Mouse (Mus musculus) kidney, embryonic 14.5 days (tissue): ENCODE results near the gene Insc. TPM values are rescaled to one million over a fixed set of nuclear protein-coding genes. Genes with fewer than 3 reads are reported as not detected.

Experiments used
- ATAC-seq: fragments of 200-750 bp; cut with Nextera tagmentation; 2 replicates; pipeline ENCODE4 v1.8.0; 2017; ENCODE audit warnings: moderate number of reproducible peaks, mild to moderate bottlenecking, moderate TSS enrichment, moderate library complexity; ENCODE audit not compliant: low FRiP score, low TSS enrichment
- H3K27ac ChIP-seq: fragments of 300-500 bp; sonication (generic); 2 replicates; pipeline ENCODE4 v1.5.1; 2014; ENCODE audit warnings: low read depth, mild to moderate bottlenecking, low read length, moderate library complexity, mixed read lengths
- H3K27me3 ChIP-seq: fragments of 300-500 bp; sonication (generic); 2 replicates; pipeline ENCODE4 v1.6.1; 2014; ENCODE audit warnings: mild to moderate bottlenecking, low read length; ENCODE audit not compliant: control insufficient read depth, insufficient read depth
- H3K36me3 ChIP-seq: fragments of 300-500 bp; sonication (generic); 2 replicates; pipeline ENCODE4 v1.6.1; 2014; ENCODE audit warnings: low read length, mixed read lengths; ENCODE audit not compliant: control insufficient read depth, insufficient read depth
- H3K4me1 ChIP-seq: fragments of 300-500 bp; sonication (generic); 2 replicates; pipeline ENCODE4 v1.6.1; 2014; ENCODE audit warnings: low read length, mixed read lengths; ENCODE audit not compliant: control insufficient read depth, insufficient read depth
- H3K4me2 ChIP-seq: fragments of 300-500 bp; sonication (generic); replicated peaks from 2 replicates; pipeline ENCODE4 v1.6.1; 2014; ENCODE audit warnings: low read depth, mild to moderate bottlenecking, low read length
- H3K4me3 ChIP-seq: fragments of 300-500 bp; sonication (generic); 2 replicates; pipeline ENCODE4 v1.5.1; 2014; ENCODE audit warnings: mild to moderate bottlenecking, low read length
- H3K9ac ChIP-seq: fragments of 300-500 bp; sonication (generic); 2 replicates; pipeline ENCODE4 v1.6.1; 2014; ENCODE audit warnings: low read depth, mild to moderate bottlenecking, low read length, moderate library complexity
- H3K9me3 ChIP-seq: fragments of 300-500 bp; sonication (generic); 2 replicates; pipeline ENCODE4 v1.6.1; 2016; ENCODE audit warnings: low read length; ENCODE audit not compliant: control insufficient read depth
- WGBS: fragments of 180-500 bp; shearing (Covaris S2); extraction: QIAGEN DNeasy Blood & Tissue Kit; methylation state at CpG from one replicate; pipeline ENCODE4 v1.1.7; 2014; 5-methylcytosine and 5-hydroxymethylcytosine counted together
- polyA plus RNA-seq: library from polyadenylated mRNA; unstranded; fragments of >200 nt; fragmentation: Nextera tagmentation; extraction: Ambion mirVana; gene quantifications from 2 replicates; pipeline ENCODE4 v1.2.1, GENCODE M21; 2014

The Insc gene
- polyA plus RNA-seq, 1 experiment from 2014 or later = 1.6 TPM

- Histone ChIP-seq H3K27ac (no peak overlapping the region), H3K36me3 (no peaks in the 10 kb centered on the region), H3K4me2 (no peak overlapping the region), H3K4me3 (no peak overlapping the region), H3K9ac (no peak overlapping the region), H3K9me3 (no peaks in the 10 kb centered on the region), H3K4me1 (peaks cover 8% of the 10 kb centered on the region; the same call in 1 of the 2 replicates), H3K27me3 (no peaks in the 10 kb centered on the region)
- no peak for ATAC-seq
- 56% methylated on average over 4 of the region's 4 CpGs for WGBS
Measured at GRCm38 (mm10) chr7:114748239-114748638, 4.7 kb downstream of the Insc start.

GRCm38 (mm10) chr7:114753471-114753870 lies 10.0 kb downstream of the Insc start:
- no peaks in the 10 kb centered on the region for H3K9me3 ChIP-seq
- no peak overlapping the region for H3K4me3 ChIP-seq
- no peak overlapping the region for H3K4me2 ChIP-seq
- H3K27ac ChIP-seq = no peak overlapping the region
- WGBS = 69% methylated on average over 2 of the region's 2 CpGs
- ATAC-seq = no peak
- no peak overlapping the region for H3K9ac ChIP-seq
- H3K36me3 ChIP-seq = no peaks in the 10 kb centered on the region
- no peaks in the 10 kb centered on the region for H3K4me1 ChIP-seq
- H3K27me3 ChIP-seq = no peaks in the 10 kb centered on the region

GRCm38 (mm10) chr7:114754196-114754595 lies 10.7 kb downstream of the Insc start:
- Histone ChIP-seq H3K9me3 (no peaks in the 10 kb centered on the region), H3K4me1 (no peaks in the 10 kb centered on the region), H3K36me3 (no peaks in the 10 kb centered on the region), H3K9ac (no peak overlapping the region), H3K27me3 (no peaks in the 10 kb centered on the region), H3K27ac (no peak overlapping the region), H3K4me3 (no peak overlapping the region), H3K4me2 (no peak overlapping the region)
- 58% methylated on average over 1 of the region's 1 CpGs for WGBS
- no peak for ATAC-seq

GRCm38 (mm10) chr7:114754626-114755025 lies 11.1 kb downstream of the Insc start:
- ATAC-seq = no peak

GRCm38 (mm10) chr7:114762660-114763059 lies 19.2 kb downstream of the Insc start:
- no peak for ATAC-seq
- H3K36me3 ChIP-seq = no peaks in the 10 kb centered on the region
- no peaks in the 10 kb centered on the region for H3K9me3 ChIP-seq
- no peak overlapping the region for H3K27ac ChIP-seq
- H3K4me3 ChIP-seq = no peak overlapping the region
- no peaks in the 10 kb centered on the region for H3K27me3 ChIP-seq
- no peaks in the 10 kb centered on the region for H3K4me1 ChIP-seq
- 68% methylated on average over 2 of the region's 2 CpGs for WGBS
- H3K4me2 ChIP-seq = no peak overlapping the region
- no peak overlapping the region for H3K9ac ChIP-seq

More at GRCm38 (mm10) chr7:114754626-114755025, 11.1 kb downstream of the Insc start:
- Histone ChIP-seq H3K27me3 (no peaks in the 10 kb centered on the region), H3K4me2 (no peak overlapping the region), H3K36me3 (no peaks in the 10 kb centered on the region), H3K27ac (no peak overlapping the region), H3K4me3 (no peak overlapping the region), H3K4me1 (no peaks in the 10 kb centered on the region), H3K9ac (no peak overlapping the region), H3K9me3 (no peaks in the 10 kb centered on the region)
- WGBS = 71% methylated on average over 8 of the region's 8 CpGs

- Histone ChIP-seq H3K27ac (no peak overlapping the region), H3K4me2 (no peak overlapping the region), H3K36me3 (no peaks in the 10 kb centered on the region), H3K4me1 (no peaks in the 10 kb centered on the region), H3K4me3 (no peak overlapping the region), H3K9ac (no peak overlapping the region), H3K9me3 (no peaks in the 10 kb centered on the region), H3K27me3 (no peaks in the 10 kb centered on the region)
- WGBS = 76% methylated on average over 3 of the region's 3 CpGs
- ATAC-seq = no peak
Measured at GRCm38 (mm10) chr7:114765273-114765672, 21.8 kb downstream of the Insc start.

GRCm38 (mm10) chr7:114766523-114766922 lies 23.0 kb downstream of the Insc start:
- Histone ChIP-seq H3K9ac (no peak overlapping the region), H3K9me3 (no peaks in the 10 kb centered on the region), H3K4me2 (no peak overlapping the region), H3K4me3 (no peak overlapping the region), H3K4me1 (no peaks in the 10 kb centered on the region), H3K27ac (no peak overlapping the region), H3K27me3 (no peaks in the 10 kb centered on the region), H3K36me3 (no peaks in the 10 kb centered on the region)
- WGBS = 86% methylated on average over 3 of the region's 3 CpGs
- no peak for ATAC-seq

- Histone ChIP-seq H3K27ac (no peak overlapping the region), H3K4me3 (no peak overlapping the region), H3K9ac (no peak overlapping the region), H3K4me1 (no peaks in the 10 kb centered on the region), H3K9me3 (no peaks in the 10 kb centered on the region), H3K27me3 (no peaks in the 10 kb centered on the region), H3K4me2 (no peak overlapping the region), H3K36me3 (no peaks in the 10 kb centered on the region)
- no peak for ATAC-seq
- 85% methylated on average over 5 of the region's 5 CpGs for WGBS
Measured at GRCm38 (mm10) chr7:114768516-114768915, 25.0 kb downstream of the Insc start.

GRCm38 (mm10) chr7:114769041-114769440 lies 25.5 kb downstream of the Insc start:
- H3K4me1 ChIP-seq = no peaks in the 10 kb centered on the region
- H3K4me3 ChIP-seq = no peak overlapping the region
- WGBS = 89% methylated on average over 4 of the region's 4 CpGs
- H3K27me3 ChIP-seq = no peaks in the 10 kb centered on the region
- no peak overlapping the region for H3K4me2 ChIP-seq
- no peak overlapping the region for H3K27ac ChIP-seq
- H3K9me3 ChIP-seq = no peaks in the 10 kb centered on the region
- no peaks in the 10 kb centered on the region for H3K36me3 ChIP-seq
- no peak overlapping the region for H3K9ac ChIP-seq
- ATAC-seq = no peak
